Mouse (Mus musculus): ENCODE results near the gene Anxa4. TPM values are rescaled to one million over a fixed set of nuclear protein-coding genes. Genes with fewer than 3 reads are reported as not detected.

Anxa4 gene
- 1 to 10 TPM; 1.5 to 1.8 TPM for total RNA-seq (2023)

GRCm38 (mm10) chr6:86793021-86793815 is at the start of gene Anxa4:
TSS of gene Anxa4 (minus strand) at chr6:86793584.

GRCm38 (mm10) chr6:86733183-86733876 is 60.1 kb downstream of the Anxa4 start, which contains the start of gene Gmcl1:
TSS of gene Gmcl1 (minus strand) at chr6:86733383.

Other genes with a start within 250 kb of the Anxa4 start
- gene Asprv1, start 165.4 kb downstream of the Anxa4 start, total RNA-seq (2023) = not detected
- gene Mxd1, start 124.4 kb downstream of the Anxa4 start, total RNA-seq (2023) = 10 to 100 TPM; 26.0 to 36.6 TPM
- gene Snrnp27, start 109.1 kb downstream of the Anxa4 start, total RNA-seq (2023) = 10 to 100 TPM; 37.0 to 50.4 TPM
- 10 to 100 TPM; 32.5 to 36.7 TPM for gene Gmcl1, start 60.2 kb downstream of the Anxa4 start, total RNA-seq (2023)
- 100 to 1,000 TPM; 262 to 279 TPM for gene Aak1, start 55.9 kb upstream of the Anxa4 start, total RNA-seq (2023)
- 10 to 100 TPM; 42.9 to 44.7 TPM for gene Nfu1, start 215.7 kb upstream of the Anxa4 start, total RNA-seq (2023)
- 10 to 100 TPM; 38.0 to 40.1 TPM for gene Gfpt1, start 249.3 kb upstream of the Anxa4 start, total RNA-seq (2023)

Data from T-cell, adult 66 days (primary cell).